Mouse (Mus musculus) small intestine, adult 2 months (tissue): Measurements from ENCODE around the gene Ngef.

Experiments
- CTCF ChIP-seq: fragments of 200-500 bp; IDR thresholded peaks from 2 replicates; pipeline ENCODE4 v1.5.1; 2012; ENCODE audit warnings: low read depth, mild to moderate bottlenecking, control low read depth, inconsistent platforms, low read length, moderate library complexity, mixed read lengths; ENCODE audit not compliant: insufficient replicate concordance, insufficient read length; ENCODE audit errors: extremely low read depth
- POLR2A ChIP-seq: fragments of 200-500 bp; IDR thresholded peaks from 2 replicates; pipeline ENCODE4 v1.6.1; 2012; ENCODE audit warnings: low read depth, mild to moderate bottlenecking, control low read depth, inconsistent platforms, low read length, moderate library complexity

GRCm38 (mm10) chr1:87605296-87605695 lies 31.6 kb upstream of the Ngef start:
- TF ChIP-seq CTCF = no peak
- TF ChIP-seq POLR2A = no peak
